Mouse (Mus musculus): ENCODE results near the gene Ppp5c. TPM values are rescaled to one million over a fixed set of nuclear protein-coding genes. Genes with fewer than 3 reads are reported as not detected.

The Ppp5c gene
- polyA plus RNA-seq, 1 experiment from 2014 or later: 112 TPM

GRCm38 (mm10) chr7:17024141-17024540 is 3.6 kb downstream of the Ppp5c start:
- WGBS: 96% methylated on average over 6 of the region's 6 CpGs

GRCm38 (mm10) chr7:17023701-17024100 is 4.0 kb downstream of the Ppp5c start:
- peaks cover 60% of the 10 kb centered on the region for H3K36me3 ChIP-seq (replicated peaks)
- no peaks in the 10 kb centered on the region for H3K27me3 ChIP-seq
- ATAC-seq (ENCODE audit: low FRiP score): no peak
- WGBS: 92% methylated on average over 4 of the region's 4 CpGs
- no peak overlapping the region for H3K4me2 ChIP-seq
- no peak overlapping the region for H3K9ac ChIP-seq
- no peak overlapping the region for H3K4me3 ChIP-seq (replicated peaks)
- H3K27ac ChIP-seq: no peak overlapping the region
- H3K4me1 ChIP-seq: peaks cover 30% of the 10 kb centered on the region
- H3K9me3 ChIP-seq: no peaks in the 10 kb centered on the region

More at GRCm38 (mm10) chr7:17024141-17024540, 3.6 kb downstream of the Ppp5c start:
- ATAC-seq (ENCODE audit: low FRiP score): no peak
- H3K36me3 ChIP-seq (replicated peaks): peaks cover 60% of the 10 kb centered on the region
- H3K4me1 ChIP-seq: peaks cover 30% of the 10 kb centered on the region
- H3K4me2 ChIP-seq: no peak overlapping the region
- no peak overlapping the region for H3K27ac ChIP-seq
- no peaks in the 10 kb centered on the region for H3K27me3 ChIP-seq
- H3K9me3 ChIP-seq: no peaks in the 10 kb centered on the region
- H3K9ac ChIP-seq: no peak overlapping the region
- no peak overlapping the region for H3K4me3 ChIP-seq (replicated peaks)

- no peak overlapping the region for H3K4me2 ChIP-seq
- H3K4me3 ChIP-seq (replicated peaks): no peak overlapping the region
- WGBS: 95% methylated on average over 15 of the region's 15 CpGs
- peaks cover 30% of the 10 kb centered on the region for H3K4me1 ChIP-seq
- H3K27ac ChIP-seq: no peak overlapping the region
- H3K36me3 ChIP-seq (replicated peaks): peaks cover 68% of the 10 kb centered on the region
- no peaks in the 10 kb centered on the region for H3K9me3 ChIP-seq
- no peaks in the 10 kb centered on the region for H3K27me3 ChIP-seq
- ATAC-seq (ENCODE audit: low FRiP score): no peak
- H3K9ac ChIP-seq: no peak overlapping the region
These were observed 5.5 kb downstream of the Ppp5c start for GRCm38 (mm10) chr7:17022176-17022575.

- no peaks in the 10 kb centered on the region for H3K27me3 ChIP-seq
- no peak overlapping the region for H3K9ac ChIP-seq
- H3K27ac ChIP-seq: no peak overlapping the region
- no peaks in the 10 kb centered on the region for H3K9me3 ChIP-seq
- H3K4me2 ChIP-seq: no peak overlapping the region
- no peak overlapping the region for H3K4me3 ChIP-seq (replicated peaks)
- peaks cover 83% of the 10 kb centered on the region for H3K36me3 ChIP-seq (replicated peaks)
- ATAC-seq (ENCODE audit: low FRiP score): no peak
- 93% methylated on average over 7 of the region's 7 CpGs for WGBS
- peaks cover 5% of the 10 kb centered on the region; the same call in 1 of the 2 replicates for H3K4me1 ChIP-seq
These were observed 8.1 kb downstream of the Ppp5c start for GRCm38 (mm10) chr7:17019426-17020166.

- no peak overlapping the region for H3K9ac ChIP-seq
- H3K36me3 ChIP-seq (replicated peaks): peaks cover 86% of the 10 kb centered on the region
- H3K27ac ChIP-seq: no peak overlapping the region
- no peak overlapping the region for H3K4me2 ChIP-seq
- peaks cover 5% of the 10 kb centered on the region; the same call in 1 of the 2 replicates for H3K4me1 ChIP-seq
- ATAC-seq (ENCODE audit: low FRiP score): no peak
- H3K4me3 ChIP-seq (replicated peaks): no peak overlapping the region
- 80% methylated on average over 2 of the region's 2 CpGs for WGBS
- no peaks in the 10 kb centered on the region for H3K27me3 ChIP-seq
- no peaks in the 10 kb centered on the region for H3K9me3 ChIP-seq
These were observed 9.8 kb downstream of the Ppp5c start for GRCm38 (mm10) chr7:17017921-17018320.

- Histone ChIP-seq H3K4me1 (peaks cover 5% of the 10 kb centered on the region; the same call in 1 of the 2 replicates), H3K27me3 (no peaks in the 10 kb centered on the region), H3K9me3 (no peaks in the 10 kb centered on the region), H3K4me2 (no peak overlapping the region), H3K4me3 (replicated peaks) (no peak overlapping the region), H3K9ac (no peak overlapping the region), H3K36me3 (replicated peaks) (peaks cover 87% of the 10 kb centered on the region), H3K27ac (no peak overlapping the region)
- ATAC-seq (ENCODE audit: low FRiP score): no peak
- 83% methylated on average over 1 of the region's 1 CpGs for WGBS
These were observed 10.7 kb downstream of the Ppp5c start for GRCm38 (mm10) chr7:17017036-17017435.

- Histone ChIP-seq H3K4me2 (no peak overlapping the region), H3K9me3 (no peaks in the 10 kb centered on the region), H3K4me1 (no peaks in the 10 kb centered on the region), H3K4me3 (replicated peaks) (no peak overlapping the region), H3K27ac (no peak overlapping the region), H3K9ac (no peak overlapping the region), H3K27me3 (no peaks in the 10 kb centered on the region), H3K36me3 (replicated peaks) (peaks cover 87% of the 10 kb centered on the region)
- WGBS: 84% methylated on average over 6 of the region's 6 CpGs
- no peak for ATAC-seq (ENCODE audit: low FRiP score)
These were observed 12.3 kb downstream of the Ppp5c start for GRCm38 (mm10) chr7:17015381-17015780.

- 92% methylated on average over 7 of the region's 7 CpGs for WGBS
- no peaks in the 10 kb centered on the region for H3K9me3 ChIP-seq
- H3K36me3 ChIP-seq (replicated peaks): peaks cover 99% of the 10 kb centered on the region
- H3K27ac ChIP-seq: no peak overlapping the region
- ATAC-seq (ENCODE audit: low FRiP score): no peak
- H3K9ac ChIP-seq: no peak overlapping the region
- H3K27me3 ChIP-seq: no peaks in the 10 kb centered on the region
- H3K4me3 ChIP-seq (replicated peaks): no peak overlapping the region
- H3K4me1 ChIP-seq: no peaks in the 10 kb centered on the region
- no peak overlapping the region for H3K4me2 ChIP-seq
These were observed 15.7 kb downstream of the Ppp5c start for GRCm38 (mm10) chr7:17011909-17012590.

- Histone ChIP-seq H3K27ac (no peak overlapping the region), H3K9me3 (no peaks in the 10 kb centered on the region), H3K36me3 (replicated peaks) (peaks cover 100% of the 10 kb centered on the region), H3K4me1 (no peaks in the 10 kb centered on the region), H3K4me3 (replicated peaks) (no peak overlapping the region), H3K27me3 (no peaks in the 10 kb centered on the region), H3K9ac (no peak overlapping the region), H3K4me2 (no peak overlapping the region)
- ATAC-seq (ENCODE audit: low FRiP score): no peak
- WGBS: 90% methylated on average over 5 of the region's 5 CpGs
These were observed 17.7 kb downstream of the Ppp5c start for GRCm38 (mm10) chr7:17010010-17010347.

GRCm38 (mm10) chr7:17009326-17010009 is 18.3 kb downstream of the Ppp5c start:
- ATAC-seq (ENCODE audit: low FRiP score): no peak

GRCm38 (mm10) chr7:17007300-17007699 is 20.4 kb downstream of the Ppp5c start:
- no peak for ATAC-seq (ENCODE audit: low FRiP score)
- WGBS: 85% methylated on average over 4 of the region's 4 CpGs

More at GRCm38 (mm10) chr7:17009326-17010009, 18.3 kb downstream of the Ppp5c start:
- H3K36me3 ChIP-seq (replicated peaks): peaks cover 100% of the 10 kb centered on the region
- H3K27me3 ChIP-seq: no peaks in the 10 kb centered on the region
- H3K4me2 ChIP-seq: no peak overlapping the region
- WGBS: 93% methylated on average over 16 of the region's 16 CpGs
- no peak overlapping the region for H3K9ac ChIP-seq
- no peak overlapping the region for H3K4me3 ChIP-seq (replicated peaks)
- H3K9me3 ChIP-seq: no peaks in the 10 kb centered on the region
- H3K4me1 ChIP-seq: no peaks in the 10 kb centered on the region
- H3K27ac ChIP-seq: no peak overlapping the region

GRCm38 (mm10) chr7:17004716-17005115 is 23.0 kb downstream of the Ppp5c start:
- H3K27me3 ChIP-seq: no peaks in the 10 kb centered on the region
- no peak for ATAC-seq (ENCODE audit: low FRiP score)
- H3K9ac ChIP-seq: no peak overlapping the region
- H3K4me2 ChIP-seq: no peak overlapping the region
- no peaks in the 10 kb centered on the region for H3K9me3 ChIP-seq
- no peak overlapping the region for H3K4me3 ChIP-seq (replicated peaks)
- H3K27ac ChIP-seq: no peak overlapping the region
- H3K36me3 ChIP-seq (replicated peaks): peaks cover 74% of the 10 kb centered on the region
- H3K4me1 ChIP-seq: no peaks in the 10 kb centered on the region
- 90% methylated on average over 7 of the region's 7 CpGs for WGBS

More at GRCm38 (mm10) chr7:17007300-17007699, 20.4 kb downstream of the Ppp5c start:
- Histone ChIP-seq H3K9ac (no peak overlapping the region), H3K36me3 (replicated peaks) (peaks cover 89% of the 10 kb centered on the region), H3K27me3 (no peaks in the 10 kb centered on the region), H3K9me3 (no peaks in the 10 kb centered on the region), H3K4me3 (replicated peaks) (no peak overlapping the region), H3K4me2 (no peak overlapping the region), H3K27ac (no peak overlapping the region), H3K4me1 (no peaks in the 10 kb centered on the region)

All from forebrain, embryonic 12.5 days (tissue).